Mouse (Mus musculus) liver, embryonic 14.5 days (tissue): ENCODE results near the gene Gm5105.

Experiments
- CTCF ChIP-seq: IDR thresholded peaks from 2 replicates; pipeline ENCODE4 v1.5.1; 2016; ENCODE audit warnings: antibody characterized with exemption, low read depth, control low read depth
- EP300 ChIP-seq: IDR thresholded peaks from 2 replicates; pipeline ENCODE4 v1.6.1; 2016; ENCODE audit warnings: antibody characterized with exemption, low read depth

DNA sequence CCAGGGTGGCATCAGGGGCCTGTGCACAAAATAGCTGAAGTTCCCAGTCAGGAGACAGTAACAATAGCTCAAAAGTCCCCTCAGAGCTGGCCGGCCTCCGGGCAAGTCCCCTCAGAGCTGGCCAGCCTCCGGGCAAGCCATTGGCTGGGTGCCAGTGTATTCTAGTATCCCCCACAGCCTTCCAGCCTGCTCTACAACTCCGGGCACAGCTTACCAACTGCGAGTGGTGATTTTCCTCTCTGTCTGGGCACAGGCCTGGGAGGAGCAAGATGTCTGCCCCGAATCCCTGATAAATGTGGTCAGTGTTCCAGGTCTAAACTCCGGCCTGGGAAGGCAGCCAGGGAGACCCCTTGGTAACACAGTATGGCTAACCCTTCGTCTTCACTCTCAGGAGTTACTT is 8.0 kb upstream of the Gm5105 start:
- TF ChIP-seq CTCF (no peak), EP300 (no peak)
